Mouse (Mus musculus) liver, embryonic 11.5 days (tissue): ENCODE measurements around the gene Gm21985. TPM values are rescaled to one million over a fixed set of nuclear protein-coding genes. Genes with fewer than 3 reads are reported as not detected.

ENCODE experiments used
- ATAC-seq: fragments of 200-750 bp; cut with Nextera tagmentation; replicated peaks from 2 replicates; pipeline ENCODE4 v1.8.0; 2017; ENCODE audit warnings: moderate number of reproducible peaks, mild to moderate bottlenecking, moderate TSS enrichment, moderate library complexity; ENCODE audit not compliant: low FRiP score
- DNase-seq: peaks from one replicate; pipeline ENCODE4 v3.0.0-alpha.2; 2017; ENCODE audit warnings: low spot score
- H3K27ac ChIP-seq: fragments of 300-500 bp; sonication (generic); 2 replicates; pipeline ENCODE4 v1.5.1; 2014; ENCODE audit warnings: mild to moderate bottlenecking, low read depth, low read length, control low read depth
- H3K27me3 ChIP-seq: fragments of 300-500 bp; sonication (generic); replicated peaks from 2 replicates; pipeline ENCODE4 v1.6.1; 2014; ENCODE audit warnings: low read length, mixed read lengths; ENCODE audit not compliant: control insufficient read depth, insufficient read depth
- H3K36me3 ChIP-seq: fragments of 300-500 bp; sonication (generic); 2 replicates; pipeline ENCODE4 v1.6.1; 2014; ENCODE audit warnings: mild to moderate bottlenecking, low read length, moderate library complexity, mixed read lengths; ENCODE audit not compliant: control insufficient read depth, insufficient read depth
- H3K4me1 ChIP-seq: fragments of 300-500 bp; sonication (generic); replicated peaks from 2 replicates; pipeline ENCODE4 v1.6.1; 2014; ENCODE audit warnings: low read length, mixed read lengths; ENCODE audit not compliant: control insufficient read depth, insufficient read depth
- H3K4me2 ChIP-seq: fragments of 300-500 bp; sonication (generic); 2 replicates; pipeline ENCODE4 v1.6.1; 2014; ENCODE audit warnings: mild to moderate bottlenecking, control low read depth, moderate library complexity
- H3K4me3 ChIP-seq: fragments of 300-500 bp; sonication (generic); 2 replicates; pipeline ENCODE4 v1.5.1; 2014; ENCODE audit warnings: low read depth, low read length, control low read depth
- H3K9ac ChIP-seq: fragments of 300-500 bp; sonication (generic); 2 replicates; pipeline ENCODE4 v1.6.1; 2014; ENCODE audit warnings: low read depth, low read length, control low read depth
- H3K9me3 ChIP-seq: fragments of 300-500 bp; sonication (generic); 2 replicates; pipeline ENCODE4 v1.6.1; 2016; ENCODE audit warnings: low read length, inconsistent platforms, mixed read lengths; ENCODE audit not compliant: control insufficient read depth
- WGBS: fragments of 180-500 bp; shearing (Covaris S2); extraction: QIAGEN DNeasy Blood & Tissue Kit; methylation state at CpG from one replicate; pipeline ENCODE4 v1.1.7; 2014; 5-methylcytosine and 5-hydroxymethylcytosine counted together
- polyA plus RNA-seq: library from polyadenylated mRNA; unstranded; fragments of >200 nt; fragmentation: Nextera tagmentation; extraction: Ambion mirVana; gene quantifications from 2 replicates; pipeline ENCODE4 v1.2.1, GENCODE M21; 2014

Gene Gm21985
- polyA plus RNA-seq, 1 experiment from 2014 or later = not detected

- no peak for ATAC-seq
- no peaks in the 10 kb centered on the region for H3K9me3 ChIP-seq
- no peak overlapping the region for H3K4me2 ChIP-seq
- H3K9ac ChIP-seq = no peak overlapping the region
- no peaks in the 10 kb centered on the region for H3K4me1 ChIP-seq
- H3K4me3 ChIP-seq = no peak overlapping the region
- DNase-seq = no peak
- H3K27ac ChIP-seq = no peak overlapping the region
- WGBS = 89% methylated on average over 2 of the region's 2 CpGs
- H3K36me3 ChIP-seq = peaks cover 32% of the 10 kb centered on the region
- no peaks in the 10 kb centered on the region for H3K27me3 ChIP-seq
Measured at GRCm38 (mm10) chr2:112360781-112361169, 94.7 kb downstream of the Gm21985 start.

DNA sequence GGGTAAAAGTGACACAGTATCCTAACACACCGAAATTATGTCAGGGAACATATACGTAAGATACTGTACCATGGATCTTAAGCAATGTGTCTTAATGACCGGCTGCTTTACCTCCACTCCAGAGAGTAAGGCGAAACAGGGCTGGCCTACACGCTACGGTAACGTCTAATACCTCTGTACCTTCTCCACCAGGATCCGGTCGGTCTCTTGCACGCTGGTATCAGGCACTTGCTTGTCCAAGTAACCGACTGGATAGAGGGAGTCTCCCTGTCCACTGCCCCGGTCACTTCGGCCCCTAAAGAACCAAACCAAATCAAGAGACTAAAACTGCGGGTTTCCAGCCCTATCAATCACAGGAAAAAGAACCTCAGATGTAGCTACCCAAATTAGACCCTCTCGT, 101.1 kb downstream of the Gm21985 start:
- no peak for DNase-seq
- WGBS = 15% methylated on average over 15 of the region's 15 CpGs
- Histone ChIP-seq H3K27me3 (no peaks in the 10 kb centered on the region), H3K9me3 (no peaks in the 10 kb centered on the region), H3K9ac (peak overlapping the region; percentile 81), H3K4me1 (peaks cover 8% of the 10 kb centered on the region), H3K4me2 (peak overlapping the region; percentile 89), H3K36me3 (peaks cover 11% of the 10 kb centered on the region; the same call in 1 of the 2 replicates), H3K27ac (no peak overlapping the region; the same call in 1 of the 2 replicates), H3K4me3 (peak overlapping the region; percentile 82)
- peak; percentile 66 for ATAC-seq

- Histone ChIP-seq H3K27ac (peak within 1 kb of the TSS; percentile 78), H3K9me3 (no peaks in the 10 kb centered on the region), H3K27me3 (no peaks in the 10 kb centered on the region), H3K4me1 (peaks cover 8% of the 10 kb centered on the region), H3K9ac (peak within 1 kb of the TSS; percentile 81), H3K4me2 (peak within 1 kb of the TSS; percentile 89), H3K4me3 (peak within 1 kb of the TSS; percentile 82), H3K36me3 (peaks cover 11% of the 10 kb centered on the region; the same call in 1 of the 2 replicates)
- DNase-seq (peak; percentile 94), ATAC-seq (peak; percentile 79)
- under 1% methylated on average over 46 of the region's 46 CpGs for WGBS
Measured at GRCm38 (mm10) chr2:112367726-112368673, 101.9 kb downstream of the Gm21985 start, which contains the start of gene Emc4. Emc4 (minus strand) TSS chr2:112368027.

DNA sequence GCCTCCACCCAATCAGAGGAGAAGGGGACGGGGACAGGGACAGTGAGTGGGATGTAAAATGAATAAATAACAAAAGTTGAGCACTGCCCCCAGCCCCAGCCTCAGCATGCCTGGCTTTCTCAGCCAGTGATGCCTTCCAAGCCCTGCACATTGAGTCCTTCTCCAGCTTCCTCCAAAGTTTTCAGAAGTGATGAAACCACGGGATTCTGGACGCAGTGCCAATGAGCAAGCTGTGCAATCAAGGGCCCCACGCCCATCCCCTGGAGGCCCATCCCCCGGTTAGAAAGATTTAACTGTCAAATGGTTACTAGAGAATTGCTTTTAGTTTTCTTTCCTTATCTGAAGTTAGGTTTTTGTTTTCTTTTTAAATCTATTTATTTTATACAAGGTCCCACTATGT, 103.8 kb downstream of the Gm21985 start:
- no peaks in the 10 kb centered on the region for H3K27me3 ChIP-seq
- no peak overlapping the region for H3K4me3 ChIP-seq
- no peak overlapping the region for H3K27ac ChIP-seq
- H3K9me3 ChIP-seq = no peaks in the 10 kb centered on the region
- H3K9ac ChIP-seq = no peak overlapping the region
- H3K4me1 ChIP-seq = peaks cover 11% of the 10 kb centered on the region
- ATAC-seq = no peak
- no peak for DNase-seq
- 58% methylated on average over 5 of the region's 5 CpGs for WGBS
- H3K4me2 ChIP-seq = no peak overlapping the region
- no peaks in the 10 kb centered on the region for H3K36me3 ChIP-seq

- H3K27ac ChIP-seq = no peak overlapping the region
- H3K4me1 ChIP-seq = peaks cover 3% of the 10 kb centered on the region; the same call in 1 of the 2 replicates
- H3K27me3 ChIP-seq = no peaks in the 10 kb centered on the region
- no peak overlapping the region for H3K4me2 ChIP-seq
- ATAC-seq (no peak), DNase-seq (no peak)
- H3K4me3 ChIP-seq = no peak overlapping the region
- no peaks in the 10 kb centered on the region for H3K9me3 ChIP-seq
- no peak overlapping the region for H3K9ac ChIP-seq
- 66% methylated on average over 4 of the region's 4 CpGs for WGBS
- H3K36me3 ChIP-seq = no peaks in the 10 kb centered on the region
Measured at GRCm38 (mm10) chr2:112373141-112373540, 107.0 kb downstream of the Gm21985 start.

GRCm38 (mm10) chr2:112374610-112375009, 108.5 kb downstream of the Gm21985 start:
- peaks cover 3% of the 10 kb centered on the region; the same call in 1 of the 2 replicates for H3K4me1 ChIP-seq
- DNase-seq = no peak
- no peak overlapping the region for H3K4me2 ChIP-seq
- no peak overlapping the region for H3K27ac ChIP-seq
- no peak overlapping the region for H3K4me3 ChIP-seq
- H3K9ac ChIP-seq = no peak overlapping the region
- no peaks in the 10 kb centered on the region for H3K27me3 ChIP-seq
- no peak for ATAC-seq
- no peaks in the 10 kb centered on the region for H3K36me3 ChIP-seq
- no peaks in the 10 kb centered on the region for H3K9me3 ChIP-seq
- WGBS = 29% methylated on average over 5 of the region's 5 CpGs

DNA sequence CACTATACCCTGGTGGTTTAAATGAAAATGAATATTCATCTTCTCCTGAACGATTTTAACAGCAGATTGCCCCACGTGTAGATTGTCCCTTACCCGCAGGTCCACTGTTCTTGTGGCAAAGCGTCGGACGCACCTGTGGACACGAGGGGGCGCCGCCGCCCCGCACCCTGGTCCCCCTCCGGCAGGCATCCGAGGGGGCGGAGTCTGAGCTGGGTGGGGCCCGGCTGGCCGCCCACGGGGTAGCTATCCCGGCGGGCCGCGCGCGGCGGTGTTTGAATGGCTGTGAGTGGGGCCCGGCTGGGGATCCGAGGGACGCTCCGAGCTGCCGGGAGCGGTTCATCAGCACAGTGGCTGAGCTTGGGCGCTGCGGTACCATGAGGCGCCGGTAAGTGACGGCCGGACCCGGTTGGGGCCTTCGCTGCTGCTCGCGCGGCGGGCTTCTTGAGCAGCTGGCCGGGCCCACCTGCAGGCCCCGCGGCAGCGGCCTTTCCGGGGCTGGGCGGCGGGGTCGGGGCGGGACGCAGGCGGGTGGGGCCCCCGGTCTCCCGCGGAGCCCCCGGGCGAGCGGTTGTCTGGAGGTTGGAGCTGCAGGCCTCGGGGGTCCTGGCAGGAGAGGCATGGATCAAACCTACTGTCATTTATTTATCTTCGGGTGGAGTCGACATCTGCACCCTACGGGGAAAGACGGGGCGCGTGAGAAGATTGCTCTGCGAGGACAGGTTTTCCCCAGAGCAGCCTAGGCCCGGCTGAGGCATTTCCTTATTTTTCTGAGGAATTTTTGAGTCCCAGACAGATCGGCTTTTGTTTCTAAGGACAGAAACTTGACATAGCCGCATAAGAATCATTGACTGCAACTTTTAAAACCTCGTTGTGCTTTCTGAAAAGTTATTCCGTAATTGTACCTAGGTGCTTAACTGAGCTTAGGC, 113.1 kb downstream of the Gm21985 start, which contains the start of gene Katnbl1:
Gene Katnbl1 (plus strand): TSS at position 239 of the 926 bp plus-strand sequence.
- Histone ChIP-seq H3K27me3 (no peaks in the 10 kb centered on the region), H3K36me3 (no peaks in the 10 kb centered on the region), H3K4me3 (peak within 1 kb of the TSS; percentile 85), H3K4me1 (peaks cover 8% of the 10 kb centered on the region; the same call in 1 of the 2 replicates), H3K9me3 (no peaks in the 10 kb centered on the region), H3K9ac (peak within 1 kb of the TSS; percentile 85), H3K27ac (peak within 1 kb of the TSS; percentile 72), H3K4me2 (peak within 1 kb of the TSS; percentile 77)
- ATAC-seq = peak; percentile 99
- under 1% methylated on average over 72 of the region's 72 CpGs for WGBS
- DNase-seq = peak; percentile 95

DNA sequence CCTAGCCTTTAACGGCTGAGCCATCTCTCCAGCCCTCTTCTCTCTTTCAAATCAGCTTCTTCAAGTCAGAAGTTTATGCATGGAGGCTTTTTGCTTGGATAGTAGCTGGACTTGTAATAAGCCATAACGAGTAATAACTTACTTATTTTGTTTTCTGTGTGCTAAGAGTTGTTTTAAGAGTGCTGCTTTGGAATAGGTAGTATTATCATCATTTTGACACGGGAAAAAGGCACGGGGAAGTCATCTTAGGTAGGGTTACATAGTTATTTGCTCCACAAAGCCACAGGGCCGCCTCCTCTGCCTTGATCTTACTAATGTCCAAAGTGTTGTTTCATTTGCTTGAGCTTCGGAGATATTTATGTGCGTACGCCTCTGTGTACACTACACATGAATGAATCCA, 114.0 kb downstream of the Gm21985 start:
- Histone ChIP-seq H3K9me3 (no peaks in the 10 kb centered on the region), H3K4me1 (peaks cover 6% of the 10 kb centered on the region; the same call in 1 of the 2 replicates), H3K9ac (peak overlapping the region; percentile 85), H3K27ac (no peak overlapping the region; the same call in 1 of the 2 replicates), H3K4me3 (peak overlapping the region; percentile 85), H3K4me2 (peak overlapping the region; percentile 77), H3K36me3 (no peaks in the 10 kb centered on the region), H3K27me3 (no peaks in the 10 kb centered on the region)
- ATAC-seq (no peak), DNase-seq (no peak)
- 40% methylated on average over 8 of the region's 8 CpGs for WGBS
